Mouse (Mus musculus) megakaryocyte, adult 5-6 weeks (primary cell): ENCODE data around the gene Nifk. TPM values are rescaled to one million over a fixed set of nuclear protein-coding genes. Genes with fewer than 3 reads are reported as not detected.

Experiments used
- ATAC-seq: 2 replicates; pipeline ENCODE4 v1.8.0; 2016; ENCODE audit warnings: mild to moderate bottlenecking, inconsistent platforms; ENCODE audit not compliant: poor library complexity, severe bottlenecking
- total RNA-seq, 2 experiments: library from RNA; stranded (forward) in 1 of 2; stranded (reverse) in 1 of 2; fragments of 153-499, 151-499 nt in 1 of 2; fragments of 221-1000, 200-1000 nt in 1 of 2; gene quantifications; 2 replicates each; pipeline versions ENCODE4 v1.2.3 to v1.2.4; 2015 to 2017

Nifk gene
- total RNA-seq, 2 experiments from 2014 or later: 61.2 to 64.4 TPM

DNA sequence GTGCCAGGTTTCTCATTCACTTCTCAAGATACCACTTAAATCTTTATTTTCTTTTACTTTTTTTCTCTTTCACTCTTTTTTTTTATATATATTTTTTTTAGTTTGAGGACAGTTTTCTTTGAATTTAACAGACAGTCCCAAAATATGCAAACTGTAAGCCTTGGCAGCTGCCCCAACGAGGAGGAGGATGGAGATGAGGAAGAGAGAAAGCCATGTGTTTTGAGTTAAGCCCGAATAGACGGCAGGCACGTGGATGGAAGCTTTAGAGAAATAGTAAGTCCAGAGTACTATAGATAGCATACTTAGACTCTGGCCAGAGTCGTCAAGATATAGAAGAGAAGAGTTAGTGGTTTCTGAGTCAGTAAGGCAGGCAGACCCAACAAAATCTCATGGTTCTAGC is 56.1 kb downstream of the Nifk start:
- ATAC-seq: no peak

DNA sequence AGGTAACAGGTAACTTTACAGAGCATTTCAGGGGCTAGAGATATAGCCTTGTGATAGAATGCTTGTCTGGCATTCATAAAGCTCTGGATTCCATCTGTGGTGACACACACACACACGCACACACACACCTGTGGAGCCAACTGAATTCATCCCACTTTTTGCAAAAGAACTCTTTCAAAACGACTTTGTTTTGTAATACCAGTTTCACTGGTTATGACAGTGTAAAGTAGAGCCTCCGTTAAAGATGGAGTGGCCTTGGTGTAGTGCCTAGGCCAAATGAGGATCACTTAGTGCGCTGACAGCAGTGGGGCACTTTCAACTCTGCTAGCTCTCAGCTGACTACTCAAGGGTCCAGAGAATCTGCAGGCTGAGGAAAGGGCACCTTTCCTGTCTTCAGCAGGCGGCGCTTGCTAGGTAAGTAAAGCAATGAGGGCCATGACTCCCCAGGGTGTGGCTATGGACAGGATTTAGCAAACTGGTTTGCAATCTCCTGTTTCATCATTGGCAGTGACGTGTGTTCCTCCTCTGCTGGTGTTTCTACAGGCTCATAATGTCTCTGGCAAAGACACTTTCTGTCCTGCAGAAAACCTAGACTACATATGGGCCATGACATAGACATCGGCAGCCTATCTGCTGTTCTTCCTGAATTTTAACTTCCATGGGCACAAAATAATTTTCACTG is 58.6 kb downstream of the Nifk start:
- ATAC-seq: peak; percentile 94

Other genes with a start within 250 kb of the Nifk start
- gene Gm29106, start 145.3 kb upstream of the Nifk start, total RNA-seq (2015): not detected in 2 replicates
- not detected in 2 replicates for gene Gm29106, start 145.3 kb upstream of the Nifk start, total RNA-seq (2017)
- 44.7 and 48.5 TPM in 2 replicates for gene Tsn, start 10.1 kb upstream of the Nifk start, total RNA-seq (2015)
- 35.7 and 43.1 TPM in 2 replicates for gene Tsn, start 10.1 kb upstream of the Nifk start, total RNA-seq (2017)
- gene Clasp1, start 67.2 kb downstream of the Nifk start, total RNA-seq (2015): 33.2 and 34.0 TPM in 2 replicates
- gene Clasp1, start 67.2 kb downstream of the Nifk start, total RNA-seq (2017): 43.6 and 48.2 TPM in 2 replicates